8 mouse cellular contexts compared by ENCODE assay signal in the genomic region with DNA sequence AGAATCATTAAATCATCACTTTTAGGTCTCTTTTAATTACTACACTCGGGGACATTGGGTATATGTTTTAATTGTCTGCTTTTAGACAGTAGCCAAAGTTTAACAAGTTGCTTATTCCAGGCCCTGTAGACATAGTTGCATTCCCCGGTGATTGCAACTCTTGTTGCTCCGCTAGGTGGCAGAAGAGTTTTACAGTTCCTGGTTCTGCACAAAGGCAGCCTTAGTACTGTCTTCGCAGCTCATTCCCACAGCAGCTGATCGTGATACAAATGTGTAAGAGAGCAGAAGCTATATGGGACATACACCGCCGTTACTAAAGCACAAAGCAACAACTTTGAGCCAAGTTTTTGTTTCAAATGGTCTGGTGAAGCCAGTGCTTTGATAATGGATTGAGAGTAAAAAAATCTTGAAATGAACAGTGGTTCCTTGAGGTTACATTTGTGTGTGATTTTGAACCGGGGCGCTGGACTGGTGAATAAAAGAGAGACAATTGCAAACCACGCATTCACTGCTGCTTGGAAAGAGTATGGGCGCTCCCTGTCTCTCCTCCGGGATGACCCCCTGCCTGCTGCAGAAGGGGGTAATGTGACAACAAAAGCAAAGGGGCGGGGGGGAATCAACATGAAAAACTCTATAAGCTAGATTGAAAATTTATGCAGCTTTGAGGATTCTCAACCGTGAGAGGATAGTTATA.
DNase-seq lines count a peak whose midpoint lies in the region; ATAC-seq lines count a peak whose summit lies in the region.

No protein-coding gene starts in this region.

- 29% methylated on average over 14 of the region's 14 CpGs for WGBS in kidney, embryonic 14.5 days
- 40% methylated on average over 14 of the region's 14 CpGs for WGBS in limb, embryonic 10.5 days
- 28% methylated on average over 14 of the region's 14 CpGs for WGBS in neural tube, embryonic 11.5 days

- no peak overlapping the region for H3K9ac ChIP-seq in kidney, embryonic 14.5 days (ENCODE audit: low read depth, low read length)
- no peak overlapping the region for H3K9ac ChIP-seq in neural tube, embryonic 11.5 days (ENCODE audit: low read length)

- ATAC-seq in kidney, embryonic 14.5 days (ENCODE audit: low FRiP score, low TSS enrichment) = peak; percentile 88
- ATAC-seq in neural tube, embryonic 11.5 days (ENCODE audit: insufficient read depth, low FRiP score, low TSS enrichment) = peak; percentile 78

- H3K27ac ChIP-seq in kidney, embryonic 14.5 days (ENCODE audit: low read depth, low read length) = no peak overlapping the region
- no peak overlapping the region for H3K27ac ChIP-seq in limb, embryonic 10.5 days
- no peak overlapping the region for H3K27ac ChIP-seq in neural tube, embryonic 11.5 days (ENCODE audit: low read depth, low read length)

- intact Hi-C loops in heart, postnatal 25 days (cut with DNase I) = no loop called here

- no peak overlapping the region for H3K4me3 ChIP-seq in kidney, embryonic 14.5 days (ENCODE audit: low read length)
- no peak overlapping the region for H3K4me3 ChIP-seq in limb, embryonic 10.5 days
- no peak overlapping the region for H3K4me3 ChIP-seq in neural tube, embryonic 11.5 days (ENCODE audit: low read depth, low read length)

- no peaks in the 10 kb centered on the region for H3K9me3 ChIP-seq in kidney, embryonic 14.5 days (ENCODE audit: control insufficient read depth, low read length)
- H3K9me3 ChIP-seq in limb, embryonic 10.5 days (replicated peaks) = no peaks in the 10 kb centered on the region
- H3K9me3 ChIP-seq in neural tube, embryonic 11.5 days (ENCODE audit: control insufficient read depth, low read length) = no peaks in the 10 kb centered on the region

- H3K27me3 ChIP-seq in kidney, embryonic 14.5 days (ENCODE audit: control insufficient read depth, insufficient read depth, low read length) = no peaks in the 10 kb centered on the region; the same call in 1 of the 2 replicates
- no peaks in the 10 kb centered on the region for H3K27me3 ChIP-seq in limb, embryonic 10.5 days (ENCODE audit: low read depth, poor library complexity, severe bottlenecking)
- no peaks in the 10 kb centered on the region for H3K27me3 ChIP-seq in neural tube, embryonic 11.5 days (ENCODE audit: control insufficient read depth, insufficient read depth, low read length)

- no peaks in the 10 kb centered on the region for H3K36me3 ChIP-seq in kidney, embryonic 14.5 days (ENCODE audit: control insufficient read depth, insufficient read depth, low read length)
- H3K36me3 ChIP-seq in limb, embryonic 10.5 days = no peaks in the 10 kb centered on the region
- H3K36me3 ChIP-seq in neural tube, embryonic 11.5 days (ENCODE audit: control insufficient read depth, insufficient read depth, low read length) = no peaks in the 10 kb centered on the region

- peak overlapping the region; percentile 21; the same call in 1 of the 2 replicates for H3K4me2 ChIP-seq in kidney, embryonic 14.5 days (replicated peaks; ENCODE audit: low read depth, low read length)
- peak overlapping the region; percentile 20; the same call in 1 of the 2 replicates for H3K4me2 ChIP-seq in neural tube, embryonic 11.5 days (ENCODE audit: low read depth)

- DNase-seq in heart, adult 8-10 months (ENCODE audit: low spot score) = peak; percentile 10
- DNase-seq in heart, postnatal 25 days (ENCODE audit: low spot score) = no peak
- peak; percentile 58 for DNase-seq in embryo, embryonic 11.5 days (ENCODE audit: low read depth, low spot score)
- peak; percentile 21 to 62 for DNase-seq in gastrocnemius, postnatal 4 days (ENCODE audit: low spot score in 2 of 2)
- peak; percentile 70 for DNase-seq in limb, embryonic 10.5 days (ENCODE audit: low spot score)
- DNase-seq in neural tube, embryonic 11.5 days (ENCODE audit: low spot score) = peak; percentile 74
- peak; percentile 58 for DNase-seq in urinary bladder, postnatal 14 days (ENCODE audit: low spot score)

- H3K4me1 ChIP-seq in kidney, embryonic 14.5 days (ENCODE audit: control insufficient read depth, insufficient read depth, low read length) = no peaks in the 10 kb centered on the region
- no peaks in the 10 kb centered on the region for H3K4me1 ChIP-seq in limb, embryonic 10.5 days
- H3K4me1 ChIP-seq in neural tube, embryonic 11.5 days (ENCODE audit: control insufficient read depth, insufficient read depth, low read length) = no peaks in the 10 kb centered on the region
